Mouse (Mus musculus) gonadal fat pad, adult 2 months (tissue): Measurements from ENCODE around the gene Eif4e2. TPM values are rescaled to one million over a fixed set of nuclear protein-coding genes. Genes with fewer than 3 reads are reported as not detected.

Experiments used
- polyA plus RNA-seq: library from polyadenylated mRNA; depleted of rRNA; stranded (reverse); fragments of >200 nt; gene quantifications from 2 replicates; pipeline ENCODE4 v1.2.3, GENCODE M21; 2012; rRNA removed

Eif4e2 gene
- polyA plus RNA-seq, 1 experiment = 34.9 TPM

Other genes starting within 250 kb of the Eif4e2 start
- gene Alppl2, start 124.0 kb upstream of the Eif4e2 start, polyA plus RNA-seq = 18.2 and 22.5 TPM in 2 replicates
- gene Alpi, start 112.3 kb upstream of the Eif4e2 start, polyA plus RNA-seq = 0.08 TPM in 1 of 2 replicates, not detected in the other
- gene Akp3, start 88.9 kb upstream of the Eif4e2 start, polyA plus RNA-seq = 0.12 and 0.41 TPM in 2 replicates
- gene Ecel1, start 57.4 kb upstream of the Eif4e2 start, polyA plus RNA-seq = 0.15 and 0.22 TPM in 2 replicates
- 1.5 and 1.8 TPM in 2 replicates for gene Prss56, start 30.6 kb upstream of the Eif4e2 start, polyA plus RNA-seq
- gene Chrnd, start 23.3 kb upstream of the Eif4e2 start, polyA plus RNA-seq = 0.03 TPM in 1 of 2 replicates, not detected in the other
- 0.22 TPM in 1 of 2 replicates, not detected in the other for gene Chrng, start 9.3 kb upstream of the Eif4e2 start, polyA plus RNA-seq
- gene Efhd1, start 50.4 kb downstream of the Eif4e2 start, polyA plus RNA-seq = 11.3 and 11.8 TPM in 2 replicates
- gene Gigyf2, start 113.1 kb downstream of the Eif4e2 start, polyA plus RNA-seq = 31.3 and 36.2 TPM in 2 replicates
- not detected in 2 replicates for gene Kcnj13, start 180.8 kb downstream of the Eif4e2 start, polyA plus RNA-seq